Mouse (Mus musculus): ENCODE measurements around the gene Ddi2.

DNA sequence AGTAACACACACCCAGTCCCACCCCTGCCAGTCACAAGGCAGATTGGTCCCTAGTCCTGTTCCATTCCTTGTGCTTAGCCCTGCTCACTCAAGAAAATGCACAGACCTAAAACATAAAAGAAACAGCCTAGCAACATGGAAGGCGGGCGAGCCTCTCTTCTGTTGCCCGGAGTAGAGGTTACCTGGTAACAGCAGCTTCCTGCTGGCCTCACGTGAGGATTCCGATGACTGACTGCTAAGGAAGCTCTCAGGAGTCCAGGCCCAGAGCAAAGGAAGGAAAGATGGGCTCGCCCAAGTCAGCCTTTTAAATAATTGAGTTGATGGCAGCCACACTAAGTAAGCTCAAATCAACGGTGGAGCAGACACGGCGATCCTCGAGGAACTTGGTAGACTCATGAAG, 71.3 kb downstream of the Ddi2 start:
- TF ChIP-seq CTCF (conservative IDR thresholded peaks at IDR 0.05; ENCODE audit: insufficient read depth, insufficient read length, low read depth, low read length) (no peak), POLR2A (IDR thresholded peaks at IDR 0.05; ENCODE audit: low read depth, low read length) (no peak)

Data from kidney, adult 2 months (tissue).